Mouse (Mus musculus): ENCODE measurements around the gene Ifna6.

- TF ChIP-seq CHD1 (IDR thresholded peaks at IDR 0.05; ENCODE audit: low read depth, low read length) (no peak), TAL1 (IDR thresholded peaks at IDR 0.05; ENCODE audit: low read length) (no peak), CTCF (IDR thresholded peaks at IDR 0.05 in 2 of 3, conservative IDR thresholded peaks at IDR 0.05 in 1 of 3; ENCODE audit: control insufficient read depth in 1 of 3, insufficient read depth in 1 of 3, low read depth in 2 of 3, low read length in 3 of 3, poor library complexity in 1 of 3, severe bottlenecking in 1 of 3) (no peak), MXI1 (IDR thresholded peaks at IDR 0.05; ENCODE audit: low read depth, low read length) (no peak), HCFC1 (IDR thresholded peaks at IDR 0.05; ENCODE audit: low read depth, low read length) (no peak)
These were observed 22.5 kb downstream of the Ifna6 start, which contains the start of gene Ifna1 for GRCm38 (mm10) chr4:88849698-88850097.

All from MEL (cell line).